Mouse (Mus musculus) lung, adult 2 months (tissue): ENCODE results near the gene Akap5. TPM values are rescaled to one million over a fixed set of nuclear protein-coding genes. Genes with fewer than 3 reads are reported as not detected.
A peak's percentile ranks its signal among the peaks of the same experiment; 100 is the strongest.

Source experiments
- DNase-seq: peaks from one replicate; pipeline ENCODE4 v3.0.0; 2022
- H3K4me1 ChIP-seq: fragments of 200-500 bp; 2 replicates; pipeline ENCODE4 v1.6.1; 2011; ENCODE audit warnings: low read length; ENCODE audit not compliant: control insufficient read depth, insufficient read depth
- H3K4me3 ChIP-seq: fragments of 200-500 bp; replicated peaks from 2 replicates; pipeline ENCODE3; 2011; ENCODE audit warnings: low read depth, mild to moderate bottlenecking, control low read depth, low read length; ENCODE audit errors: extremely low read depth
- CTCF ChIP-seq: fragments of 200-500 bp; IDR thresholded peaks from 2 replicates; pipeline ENCODE4 v1.5.1; 2011; ENCODE audit warnings: mild to moderate bottlenecking, low read length, control low read depth; ENCODE audit not compliant: insufficient read depth
- POLR2A ChIP-seq: fragments of 200-500 bp; IDR thresholded peaks from 2 replicates; pipeline ENCODE4 v1.6.1; 2011; ENCODE audit warnings: low read depth, mild to moderate bottlenecking, control low read depth, low read length, borderline replicate concordance; ENCODE audit errors: extremely low read depth
- WGBS: fragments of 180-500 bp; shearing (Covaris S2); methylation state at CpG from one replicate; pipeline ENCODE4 v1.1.7; 2018; 5-methylcytosine and 5-hydroxymethylcytosine counted together
- polyA plus RNA-seq: library from polyadenylated mRNA; depleted of rRNA; stranded (reverse); fragments of >200 nt; gene quantifications from 2 replicates; pipeline ENCODE4 v1.2.3, GENCODE M21; 2012

Akap5 gene
- polyA plus RNA-seq, 1 experiment, result 72.3 TPM

DNA sequence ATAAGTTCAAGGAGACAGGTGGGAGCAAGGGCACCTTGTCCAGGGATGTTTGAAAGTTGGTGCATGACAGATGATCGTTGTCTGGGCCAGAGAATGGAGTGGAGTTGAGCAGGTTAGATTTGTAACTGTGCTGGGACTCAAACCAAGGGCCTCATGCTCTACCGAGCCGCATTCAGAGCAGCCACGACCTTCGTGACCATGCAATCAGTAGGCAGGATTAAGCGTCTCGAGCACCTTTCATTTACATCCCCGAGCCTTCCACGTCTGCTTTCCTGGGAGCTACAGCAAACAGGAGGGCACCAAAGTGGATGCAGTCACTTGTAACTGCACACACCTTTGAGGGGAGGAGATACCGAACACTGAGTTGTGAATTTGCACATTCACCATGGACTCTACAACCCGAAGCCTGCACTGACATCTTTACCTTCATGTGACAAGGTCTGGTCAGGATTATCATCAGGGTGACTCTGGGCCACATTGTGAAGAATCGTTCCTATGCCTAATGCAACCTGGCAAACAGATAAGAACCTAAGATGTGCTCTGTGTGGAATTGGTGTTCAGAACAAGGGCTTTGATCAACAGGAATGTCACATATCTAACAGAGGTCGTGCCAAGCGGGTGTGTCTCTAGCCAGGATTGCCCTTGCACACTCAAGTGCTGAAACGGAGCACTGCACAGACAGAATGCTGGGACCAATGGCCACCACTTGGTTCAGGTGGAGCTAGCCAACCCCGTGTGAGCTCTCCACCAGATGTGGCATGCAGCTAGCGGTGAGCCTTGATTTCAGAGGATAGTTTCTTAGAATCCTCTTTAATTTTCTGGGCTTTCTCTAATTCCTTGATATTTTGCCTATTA is 11.6 kb downstream of the Akap5 start:
- WGBS, result 60% methylated on average over 17 of the region's 17 CpGs
- Histone ChIP-seq H3K4me1 (peaks cover 2% of the 10 kb centered on the region; the same call in 1 of the 2 replicates), H3K4me3 (no peak overlapping the region)
- DNase-seq, result no peak
- TF ChIP-seq CTCF (no peak), POLR2A (0 out of 2 replicates have a peak, but pooled peaks have one; percentile 8)

DNA sequence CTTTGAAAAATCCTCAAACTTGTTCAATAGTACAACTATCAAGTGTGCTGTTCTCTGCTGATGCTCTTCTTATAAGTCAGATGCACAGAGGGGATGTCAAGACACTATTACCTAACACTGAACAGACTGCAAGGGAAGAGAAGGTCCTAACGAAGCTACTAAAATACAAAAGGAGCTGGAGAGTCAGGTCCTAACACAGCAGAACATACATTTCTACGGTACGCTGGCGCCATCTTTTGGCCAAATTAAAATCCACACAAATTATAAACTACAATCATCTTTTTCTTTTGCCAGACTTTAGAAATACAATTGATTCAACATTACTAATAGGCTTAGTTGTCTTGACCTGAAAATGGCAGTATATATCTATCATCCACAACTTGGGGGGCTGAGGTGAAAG is 16.4 kb downstream of the Akap5 start:
- TF ChIP-seq POLR2A, result no peak
- TF ChIP-seq CTCF, result peak; percentile 28; the same call in 1 of the 2 replicates
- DNase-seq, result peak; percentile 56
- 1% methylated on average over 4 of the region's 4 CpGs for WGBS
- Histone ChIP-seq H3K4me1 (peaks cover 2% of the 10 kb centered on the region; the same call in 1 of the 2 replicates), H3K4me3 (no peak overlapping the region)

DNA sequence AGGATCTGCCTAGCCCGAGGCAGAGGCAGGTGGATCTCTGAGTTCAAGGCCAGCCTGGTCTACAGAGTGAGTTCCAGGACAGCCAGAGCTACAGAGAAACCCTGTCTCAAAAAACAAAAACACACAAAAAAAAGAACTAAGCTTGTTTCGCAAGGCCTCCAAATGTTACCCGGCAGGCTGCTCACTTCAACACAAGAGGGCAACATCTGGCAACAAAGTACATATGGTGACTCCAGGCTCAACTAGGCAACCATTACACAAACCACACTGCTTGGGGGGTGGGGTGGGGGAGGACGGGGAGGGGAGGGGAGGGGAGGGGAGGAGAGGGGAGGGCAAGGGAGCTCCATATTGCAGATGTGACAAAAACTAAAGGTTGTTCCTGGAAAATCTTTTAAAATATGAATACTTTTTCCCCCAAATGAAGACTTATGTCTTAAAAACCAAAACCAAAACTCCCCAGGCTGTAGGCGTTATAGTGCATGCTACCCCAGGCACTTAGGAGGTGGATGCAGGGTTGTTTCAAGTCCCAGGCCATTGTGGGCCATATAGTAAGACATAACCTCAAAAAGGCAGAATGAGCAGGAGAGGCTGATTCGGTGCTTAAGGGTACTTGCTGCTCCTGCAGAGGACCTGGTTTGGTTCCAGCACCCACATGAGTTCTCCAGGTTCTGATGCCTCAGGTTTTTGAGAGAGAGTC is 21.2 kb downstream of the Akap5 start:
- 63% methylated on average over 6 of the region's 6 CpGs for WGBS
- Histone ChIP-seq H3K4me1 (peaks cover 1% of the 10 kb centered on the region; the same call in 1 of the 2 replicates), H3K4me3 (no peak overlapping the region)
- TF ChIP-seq POLR2A (no peak), CTCF (0 out of 2 replicates have a peak, but pooled peaks have one; percentile 39)
- DNase-seq, result no peak

DNA sequence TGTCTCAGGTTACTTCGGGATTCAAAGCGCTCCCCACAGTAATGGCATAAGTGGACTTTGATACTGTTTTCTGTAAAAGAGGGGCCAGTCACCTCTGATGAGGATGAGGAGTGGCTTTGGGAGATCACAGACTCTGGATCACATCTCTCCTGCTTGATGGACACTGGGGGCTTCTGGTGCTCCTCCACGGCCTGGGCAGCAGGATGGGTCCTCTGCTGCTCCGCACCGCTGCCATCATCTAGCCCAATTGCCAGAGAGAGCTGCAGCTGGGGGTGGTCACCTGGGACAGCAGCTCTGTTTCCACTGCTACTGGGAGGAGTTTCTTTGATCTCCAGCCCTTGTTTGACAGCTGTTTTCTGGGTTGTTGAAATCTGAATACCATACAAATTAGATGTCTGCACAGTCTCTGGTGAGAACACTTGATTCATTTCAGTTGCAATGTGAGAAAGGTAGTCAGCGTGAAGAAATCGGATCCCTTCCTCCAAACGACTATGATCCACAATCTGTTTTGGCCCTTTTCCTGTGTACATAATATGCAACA is 25.1 kb downstream of the Akap5 start:
- Histone ChIP-seq H3K4me3 (no peak overlapping the region), H3K4me1 (no peaks in the 10 kb centered on the region)
- no peak for DNase-seq
- WGBS, result 77% methylated on average over 8 of the region's 8 CpGs
- TF ChIP-seq CTCF, result no peak
- TF ChIP-seq POLR2A, result no peak

DNA sequence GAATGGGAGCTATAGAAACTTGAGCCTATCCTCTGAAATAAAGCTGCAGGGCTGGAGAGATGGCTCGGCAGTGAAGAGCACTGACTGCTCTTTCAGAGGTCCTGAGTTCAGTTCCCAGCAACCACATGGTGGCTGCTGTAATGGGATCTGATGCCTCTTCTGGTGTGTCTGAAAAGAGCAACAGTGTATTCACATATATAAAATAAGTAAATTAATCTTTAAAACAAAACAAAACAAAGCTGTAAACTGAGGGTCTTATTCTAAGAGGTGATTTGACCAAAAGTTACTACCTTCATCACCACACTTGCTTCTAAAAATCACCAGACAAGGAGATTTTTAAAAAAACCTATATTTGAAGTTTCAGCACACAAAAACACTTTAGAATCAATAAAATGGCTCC is 36.2 kb downstream of the Akap5 start:
- WGBS, result 88% methylated on average over 1 of the region's 1 CpGs
- no peak for DNase-seq
- H3K4me1 ChIP-seq, result no peaks in the 10 kb centered on the region
- TF ChIP-seq POLR2A (no peak), CTCF (no peak)
- no peak overlapping the region for H3K4me3 ChIP-seq

DNA sequence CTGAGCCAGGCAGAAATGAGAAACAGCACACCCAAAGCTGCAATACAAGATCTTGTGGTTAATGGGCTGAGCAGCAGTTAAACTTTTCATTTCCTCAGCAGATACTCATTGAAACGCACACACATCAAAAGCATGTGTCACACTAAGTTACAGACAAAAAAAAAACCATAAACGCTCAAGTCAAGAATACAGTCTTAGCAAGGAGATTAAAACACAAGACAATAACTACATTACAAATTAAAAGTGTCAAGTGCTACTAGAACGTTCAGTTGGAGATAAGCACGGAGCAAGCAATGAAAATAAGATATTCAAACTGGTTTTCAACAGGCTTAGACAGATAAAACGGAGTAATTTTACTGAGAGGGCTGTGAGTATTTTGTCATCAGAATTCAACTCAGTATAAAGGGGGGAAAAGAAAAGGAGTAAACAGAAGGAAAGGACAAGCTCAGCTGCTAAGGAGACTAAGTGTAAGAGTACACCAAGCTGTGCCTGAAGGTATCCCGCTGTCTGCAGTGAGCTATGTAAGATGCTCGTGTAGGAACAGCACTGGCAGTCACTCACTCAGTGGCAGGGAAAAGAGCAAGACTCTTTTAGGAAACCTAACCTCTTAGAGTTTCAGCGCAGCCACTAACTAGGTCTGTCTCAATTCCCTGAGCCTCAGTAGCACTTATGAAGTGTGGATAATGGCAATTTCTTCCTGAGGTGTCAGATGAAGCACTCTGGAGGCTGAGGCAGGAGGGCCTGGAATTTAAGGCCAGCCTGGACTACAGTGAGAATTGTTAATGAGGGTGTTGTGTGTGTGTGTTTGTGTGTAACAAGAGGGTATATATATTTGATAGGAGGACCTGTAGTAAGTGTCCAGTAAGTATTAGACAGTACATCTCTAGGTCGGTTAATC is 37.0 kb downstream of the Akap5 start:
- Histone ChIP-seq H3K4me1 (no peaks in the 10 kb centered on the region), H3K4me3 (no peak overlapping the region)
- no peak for DNase-seq
- TF ChIP-seq POLR2A (no peak), CTCF (no peak)
- 59% methylated on average over 9 of the region's 9 CpGs for WGBS

DNA sequence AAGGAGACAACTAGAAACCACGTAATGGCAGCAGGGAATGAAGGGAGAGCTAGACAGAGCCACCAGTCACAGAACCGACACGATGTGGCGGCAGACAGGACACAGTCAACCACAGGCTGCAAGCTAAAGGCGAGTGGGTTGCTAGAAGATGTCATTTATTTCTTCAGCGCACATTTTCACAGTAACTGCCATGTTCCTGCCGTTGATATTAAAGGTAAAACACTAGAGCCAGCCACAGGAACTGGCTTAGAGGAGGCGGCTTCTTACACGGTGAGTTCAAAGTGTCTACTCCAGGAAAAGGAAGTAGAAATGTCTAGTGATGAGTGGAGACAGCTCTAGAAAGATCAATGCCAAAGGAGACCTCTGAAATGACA is 37.6 kb downstream of the Akap5 start:
- Histone ChIP-seq H3K4me1 (no peaks in the 10 kb centered on the region; the same call in 1 of the 2 replicates), H3K4me3 (no peak overlapping the region)
- no peak for DNase-seq
- no peak for TF ChIP-seq CTCF
- TF ChIP-seq POLR2A, result no peak
- 60% methylated on average over 9 of the region's 9 CpGs for WGBS

DNA sequence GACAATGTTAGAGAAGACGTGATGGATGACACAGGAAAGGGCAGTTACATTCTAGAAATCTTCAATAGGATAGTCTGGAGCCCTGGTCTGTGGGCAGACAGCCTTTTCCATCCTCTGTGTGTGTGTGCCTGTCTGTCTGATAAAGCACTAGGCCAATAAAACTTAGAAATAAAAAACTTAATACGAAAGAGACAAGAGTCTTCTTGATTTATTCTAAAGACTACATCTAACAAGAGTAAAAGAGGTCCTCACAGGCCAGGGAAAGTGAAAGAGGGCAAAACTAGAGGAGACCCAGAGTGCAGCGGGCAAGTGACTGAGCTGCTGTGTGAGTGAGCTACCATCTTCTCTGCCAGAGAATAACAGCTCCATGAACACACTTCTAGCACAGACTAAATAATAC is 41.6 kb downstream of the Akap5 start:
- DNase-seq, result no peak
- no peak overlapping the region for H3K4me3 ChIP-seq
- 72% methylated on average over 3 of the region's 3 CpGs for WGBS
- H3K4me1 ChIP-seq, result peaks cover 3% of the 10 kb centered on the region; the same call in 1 of the 2 replicates
- TF ChIP-seq POLR2A (no peak), CTCF (no peak)
